Mouse (Mus musculus): ENCODE measurements around the gene Tspan9.

The Tspan9 gene

GRCm38 (mm10) chr6:127912938-127913337 lies 230.5 kb downstream of the Tspan9 start:
- DNase-seq: peak; percentile 36

DNA sequence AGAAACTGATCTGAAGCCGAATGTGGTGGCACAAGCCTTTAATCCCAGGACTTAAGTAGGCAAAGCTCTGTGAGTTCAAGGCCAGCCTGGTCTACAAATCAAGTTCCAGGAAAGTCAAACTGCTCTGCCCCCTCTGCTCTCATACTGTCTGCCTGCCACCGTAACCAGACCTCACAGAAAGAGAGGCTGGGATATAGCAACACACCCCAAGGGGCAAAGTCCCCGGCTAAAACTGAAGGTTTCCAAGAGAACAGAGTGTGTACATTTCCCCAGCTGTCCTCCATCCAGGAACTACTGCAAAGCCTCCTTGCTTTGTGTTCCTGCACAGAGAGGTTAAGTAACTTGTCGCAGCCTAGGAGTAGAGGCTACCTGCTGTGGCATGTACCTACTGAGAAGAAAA lies 231.7 kb downstream of the Tspan9 start:
- no peak for DNase-seq
